Mouse (Mus musculus) embryonic fibroblast, embryonic 13.5 days (primary cell): Measurements from ENCODE around the gene Srsf4.

Experiments
- CTCF ChIP-seq: IDR thresholded peaks from 2 replicates; pipeline ENCODE4 v1.5.1; 2011; ENCODE audit warnings: mild to moderate bottlenecking, control low read depth, low read length, moderate library complexity, borderline replicate concordance; ENCODE audit not compliant: insufficient read depth
- POLR2A ChIP-seq: IDR thresholded peaks from 2 replicates; pipeline ENCODE4 v1.6.1; 2011; ENCODE audit warnings: low read depth, mild to moderate bottlenecking, control low read depth, low read length, moderate library complexity

DNA sequence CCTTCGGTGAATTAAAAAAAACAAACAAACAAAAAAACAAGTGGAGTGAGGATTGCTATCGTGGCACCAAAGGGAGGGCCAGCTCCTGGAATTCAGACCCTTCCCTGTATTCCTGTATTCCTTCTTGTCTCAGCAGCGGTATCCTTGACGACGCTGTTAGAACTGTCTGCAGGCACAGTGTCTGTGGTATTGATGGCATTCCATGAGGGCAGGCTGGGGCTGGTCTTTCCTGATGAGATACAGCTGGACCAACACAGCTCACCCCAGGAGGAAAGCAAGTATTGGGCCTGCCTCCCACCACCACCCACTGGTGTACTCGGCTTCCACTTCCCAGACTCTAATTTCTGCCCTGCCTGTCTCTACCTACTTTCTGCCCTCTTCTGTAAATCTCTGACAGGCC lies 25.3 kb upstream of the Srsf4 start:
- TF ChIP-seq POLR2A, result no peak
- TF ChIP-seq CTCF, result no peak
